ENCODE assay signal across 15 mouse cellular contexts in the genomic region with DNA sequence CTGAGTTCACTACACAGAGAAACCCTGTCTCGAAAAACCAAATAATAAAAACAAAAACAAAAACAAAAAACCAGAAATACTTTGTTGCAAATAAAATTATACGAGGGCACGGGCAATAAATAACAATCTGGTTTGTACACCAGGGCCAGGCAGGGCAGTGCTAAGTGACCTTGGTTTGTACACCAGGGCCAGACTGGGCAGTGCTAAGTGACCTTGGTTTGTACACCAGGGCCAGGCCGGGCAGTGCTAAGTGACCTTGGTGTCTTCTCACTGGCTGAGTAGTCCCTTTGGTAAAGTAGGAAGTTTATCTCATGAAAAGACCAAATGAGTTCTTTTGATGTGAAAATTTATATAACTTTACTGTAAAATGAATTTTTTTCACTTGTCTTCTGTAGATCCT.
"Had no signal": no experiment of that assay in that cellular context is flagged by ENCODE, and none has a peak within 500 bp of the region (broad histone marks: within the 10 kb centered on the region; RNA-seq: fewer than 3 reads in every experiment).

No protein-coding gene starts in this region.

- H3K27me3 ChIP-seq: limb, embryonic 13.5 days; liver, embryonic 15.5 days; megakaryocyte, embryonic 14.5 days; midbrain, embryonic 15.5 days; neural tube, embryonic 13.5 days had no signal

- DNase-seq: kidney, adult 8-10 months; left cerebral cortex, postnatal 4 days; lung, embryonic 14.5 days; lung, postnatal 10 days; retina, postnatal 1 day; right cerebral cortex, postnatal 4 days; spleen, adult 18-20 months; thymus, postnatal 4 days had no signal

- H3K4me3 ChIP-seq: layer of hippocampus, adult 2 months; limb, embryonic 13.5 days; liver, embryonic 15.5 days; megakaryocyte, embryonic 14.5 days; midbrain, embryonic 15.5 days; neural tube, embryonic 13.5 days had no signal

- H3K27ac ChIP-seq: layer of hippocampus, adult 2 months; limb, embryonic 13.5 days; liver, embryonic 15.5 days; macrophage; midbrain, embryonic 15.5 days; neural tube, embryonic 13.5 days had no signal

- H3K9ac ChIP-seq: limb, embryonic 13.5 days; liver, embryonic 15.5 days; lung, embryonic 14.5 days; midbrain, embryonic 15.5 days; neural tube, embryonic 13.5 days had no signal

- H3K4me1 ChIP-seq: limb, embryonic 13.5 days; liver, embryonic 15.5 days; midbrain, embryonic 15.5 days; neural tube, embryonic 13.5 days had no signal
